Mouse (Mus musculus) stomach, postnatal 0 days (tissue): ENCODE measurements around the gene H2-T22.
"Not testable (repeated sequence)": the region's sequence is repeated elsewhere in the genome, so short reads cannot be mapped to it uniquely, and the experiment has no call there.

Experiments used
- CTCF ChIP-seq: IDR thresholded peaks from 2 replicates; pipeline ENCODE4 v1.5.1; 2016; ENCODE audit warnings: antibody characterized with exemption, low read depth, mild to moderate bottlenecking, moderate library complexity
- EP300 ChIP-seq: optimal IDR thresholded peaks from 2 replicates; pipeline ENCODE3; 2016; ENCODE audit warnings: antibody characterized with exemption

- TF ChIP-seq CTCF, EP300: not testable (repeated sequence)
Measured at GRCm38 (mm10) chr17:36034524-36034923, 8.0 kb downstream of the H2-T22 start.
